Mouse (Mus musculus) lung, postnatal 0 days (tissue): Measurements from ENCODE around the gene Sept4. TPM values are rescaled to one million over a fixed set of nuclear protein-coding genes. Genes with fewer than 3 reads are reported as not detected.

Experiments
- ATAC-seq: fragments of 200-750 bp; cut with Nextera tagmentation; 2 replicates; pipeline ENCODE4 v1.8.0; 2017; ENCODE audit warnings: moderate library complexity
- DNase-seq: peaks from one replicate; pipeline ENCODE4 v3.0.0-alpha.2; 2016; ENCODE audit warnings: low spot score
- H3K27ac ChIP-seq: fragments of 300-500 bp; sonication (generic); 2 replicates; pipeline ENCODE4 v1.5.1; 2014; ENCODE audit warnings: antibody characterized with exemption, mild to moderate bottlenecking, low read length, mixed read lengths
- H3K27me3 ChIP-seq: fragments of 300-500 bp; sonication (generic); replicated peaks from 2 replicates; pipeline ENCODE4 v1.6.1; 2014; ENCODE audit warnings: low read length, mixed read lengths; ENCODE audit not compliant: insufficient read depth
- H3K36me3 ChIP-seq: fragments of 300-500 bp; sonication (generic); 2 replicates; pipeline ENCODE4 v1.6.1; 2014; ENCODE audit warnings: low read length, mixed read lengths; ENCODE audit not compliant: insufficient read depth
- H3K4me1 ChIP-seq: fragments of 300-500 bp; sonication (generic); 2 replicates; pipeline ENCODE4 v1.6.1; 2014; ENCODE audit warnings: antibody characterized with exemption, low read depth, low read length, mixed read lengths; ENCODE audit not compliant: insufficient read depth
- H3K4me2 ChIP-seq: fragments of 300-500 bp; sonication (generic); replicated peaks from 2 replicates; pipeline ENCODE4 v1.6.1; 2014; ENCODE audit warnings: low read depth, mild to moderate bottlenecking, low read length, moderate library complexity, mixed read lengths
- H3K4me3 ChIP-seq: fragments of 300-500 bp; sonication (generic); 2 replicates; pipeline ENCODE4 v1.5.1; 2014; ENCODE audit warnings: low read depth, low read length
- H3K9ac ChIP-seq: fragments of 300-500 bp; sonication (generic); replicated peaks from 2 replicates; pipeline ENCODE4 v1.6.1; 2014; ENCODE audit warnings: low read depth, mild to moderate bottlenecking
- H3K9me3 ChIP-seq: fragments of 300-500 bp; sonication (generic); 2 replicates; pipeline ENCODE4 v1.6.1; 2016; ENCODE audit warnings: low read length, mixed read lengths
- CTCF ChIP-seq: IDR thresholded peaks from 2 replicates; pipeline ENCODE4 v1.5.1; 2016; ENCODE audit warnings: antibody characterized with exemption, mild to moderate bottlenecking
- EP300 ChIP-seq: IDR thresholded peaks from 2 replicates; pipeline ENCODE4 v1.6.1; 2016; ENCODE audit warnings: antibody characterized with exemption, mild to moderate bottlenecking, control low read depth
- WGBS: fragments of 180-500 bp; shearing (Covaris S2); extraction: QIAGEN DNeasy Blood & Tissue Kit; methylation state at CpG from one replicate; pipeline ENCODE4 v1.1.7; 2014; 5-methylcytosine and 5-hydroxymethylcytosine counted together
- polyA plus RNA-seq: library from polyadenylated mRNA; unstranded; fragments of >200 nt; fragmentation: Nextera tagmentation; extraction: Ambion mirVana; gene quantifications from 2 replicates; pipeline ENCODE4 v1.2.1, GENCODE M21; 2015

Sept4 gene
- polyA plus RNA-seq, 1 experiment from 2014 or later = 366 TPM

DNA sequence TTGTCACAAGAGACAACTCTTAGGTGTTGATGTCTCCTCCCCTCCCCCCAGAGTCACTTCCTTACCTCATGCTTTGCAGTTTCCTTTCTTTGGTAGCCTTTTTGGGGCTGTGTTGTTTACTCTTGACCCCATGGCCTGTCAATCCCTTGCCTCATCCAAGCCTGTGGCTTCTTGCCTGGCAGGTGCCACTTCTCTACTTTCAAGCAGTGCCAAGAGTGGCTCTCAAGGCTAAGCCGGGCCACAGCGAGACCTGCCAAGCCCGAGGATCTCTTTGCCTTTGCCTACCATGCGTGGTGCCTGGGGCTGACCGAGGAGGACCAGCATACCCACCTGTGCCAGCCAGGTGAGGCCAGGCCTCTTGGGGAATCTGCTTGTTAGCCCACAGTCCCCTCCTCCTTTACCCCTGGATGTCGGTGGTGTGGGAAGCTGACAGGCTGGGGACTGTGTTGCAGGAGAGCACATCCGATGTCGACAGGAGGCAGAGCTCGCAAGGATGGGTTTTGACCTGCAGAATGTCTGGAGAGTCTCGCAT lies 31.7 kb downstream of the Sept4 start:
- ATAC-seq (no peak), DNase-seq (no peak)
- H3K4me1 ChIP-seq = peaks cover 6% of the 10 kb centered on the region; the same call in 1 of the 2 replicates
- H3K9ac ChIP-seq = no peak overlapping the region
- no peak overlapping the region for H3K4me2 ChIP-seq
- 82% methylated on average over 10 of the region's 10 CpGs for WGBS
- no peak overlapping the region for H3K27ac ChIP-seq
- no peaks in the 10 kb centered on the region for H3K27me3 ChIP-seq
- peaks cover 70% of the 10 kb centered on the region for H3K36me3 ChIP-seq
- no peaks in the 10 kb centered on the region for H3K9me3 ChIP-seq
- TF ChIP-seq CTCF = no peak
- H3K4me3 ChIP-seq = no peak overlapping the region

DNA sequence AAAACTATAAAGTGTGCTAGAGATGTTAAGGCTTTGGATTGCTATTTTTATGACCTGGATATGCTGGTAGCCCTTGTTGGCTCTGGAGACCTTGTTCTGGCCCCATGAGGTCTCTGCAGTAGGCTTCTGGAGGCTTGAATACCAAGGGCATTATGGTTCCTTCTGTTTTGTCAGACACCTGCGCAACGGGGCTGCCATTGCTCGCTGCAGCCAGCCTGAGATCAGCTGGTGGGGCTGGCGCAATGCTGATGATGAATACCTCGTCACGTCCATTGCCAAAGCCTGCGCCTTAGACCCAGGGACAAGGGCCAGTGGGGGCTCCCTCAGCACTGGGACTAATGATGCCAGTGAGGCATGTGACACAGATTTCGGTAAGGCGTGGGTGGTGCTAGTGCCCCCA lies 33.5 kb downstream of the Sept4 start:
- H3K27me3 ChIP-seq = no peaks in the 10 kb centered on the region
- WGBS = 92% methylated on average over 9 of the region's 9 CpGs
- no peak overlapping the region for H3K9ac ChIP-seq
- no peak for TF ChIP-seq CTCF
- no peak for TF ChIP-seq EP300
- H3K36me3 ChIP-seq = peaks cover 70% of the 10 kb centered on the region
- H3K4me1 ChIP-seq = no peaks in the 10 kb centered on the region
- no peak overlapping the region for H3K4me3 ChIP-seq
- ATAC-seq (no peak), DNase-seq (no peak)
- no peaks in the 10 kb centered on the region for H3K9me3 ChIP-seq
- H3K4me2 ChIP-seq = no peak overlapping the region
- H3K27ac ChIP-seq = no peak overlapping the region

DNA sequence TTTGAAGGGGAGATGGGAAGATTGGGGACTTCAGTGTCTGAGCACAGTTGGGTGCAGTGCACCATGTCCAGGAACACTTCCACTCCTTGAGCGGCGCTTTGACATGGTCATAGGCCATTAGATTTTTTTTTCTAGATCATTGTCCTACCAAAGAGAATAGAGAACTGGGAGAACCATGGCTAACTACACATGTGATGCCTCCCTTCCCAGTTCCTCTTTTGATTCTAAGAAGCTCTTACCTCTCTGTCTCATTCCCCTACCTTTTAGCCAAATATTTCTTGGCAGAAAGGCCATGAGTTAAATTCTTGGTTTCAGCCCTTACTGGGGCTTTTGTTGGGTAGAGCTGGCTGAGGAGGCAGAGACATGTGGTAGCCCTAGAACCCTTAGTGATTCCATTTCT lies 34.9 kb downstream of the Sept4 start:
- TF ChIP-seq CTCF = no peak
- TF ChIP-seq EP300 = no peak
- Histone ChIP-seq H3K4me3 (no peak overlapping the region), H3K27me3 (no peaks in the 10 kb centered on the region), H3K4me1 (no peaks in the 10 kb centered on the region), H3K9me3 (no peaks in the 10 kb centered on the region), H3K4me2 (no peak overlapping the region), H3K27ac (no peak overlapping the region), H3K36me3 (peaks cover 61% of the 10 kb centered on the region), H3K9ac (no peak overlapping the region)
- WGBS = 97% methylated on average over 2 of the region's 2 CpGs
- no peak for DNase-seq
- ATAC-seq = no peak

DNA sequence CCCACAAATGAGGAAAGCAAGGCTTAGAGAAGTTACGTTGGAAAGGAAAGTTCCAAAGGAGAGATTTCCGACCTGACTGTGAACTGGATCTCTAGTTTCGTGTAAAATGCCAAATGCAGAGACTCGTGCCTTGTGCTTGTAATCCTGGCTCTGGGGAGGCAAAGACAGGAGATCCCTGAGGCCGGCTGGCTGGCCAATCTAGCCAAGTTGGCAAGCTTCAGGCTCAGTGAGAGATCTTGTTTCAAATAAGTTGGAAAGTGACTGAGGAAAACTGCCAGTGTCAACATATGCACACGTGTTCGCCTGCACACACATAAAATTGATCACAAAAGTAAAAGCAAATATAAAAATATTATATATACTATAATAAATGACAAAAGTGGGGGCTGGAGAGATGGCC lies 40.6 kb downstream of the Sept4 start:
- Histone ChIP-seq H3K4me1 (no peaks in the 10 kb centered on the region), H3K9ac (no peak overlapping the region), H3K4me2 (no peak overlapping the region), H3K9me3 (no peaks in the 10 kb centered on the region), H3K4me3 (no peak overlapping the region), H3K27ac (no peak overlapping the region), H3K27me3 (no peaks in the 10 kb centered on the region), H3K36me3 (peaks cover 46% of the 10 kb centered on the region)
- DNase-seq (no peak), ATAC-seq (no peak)
- TF ChIP-seq EP300 (no peak), CTCF (no peak)
- WGBS = 85% methylated on average over 7 of the region's 7 CpGs

DNA sequence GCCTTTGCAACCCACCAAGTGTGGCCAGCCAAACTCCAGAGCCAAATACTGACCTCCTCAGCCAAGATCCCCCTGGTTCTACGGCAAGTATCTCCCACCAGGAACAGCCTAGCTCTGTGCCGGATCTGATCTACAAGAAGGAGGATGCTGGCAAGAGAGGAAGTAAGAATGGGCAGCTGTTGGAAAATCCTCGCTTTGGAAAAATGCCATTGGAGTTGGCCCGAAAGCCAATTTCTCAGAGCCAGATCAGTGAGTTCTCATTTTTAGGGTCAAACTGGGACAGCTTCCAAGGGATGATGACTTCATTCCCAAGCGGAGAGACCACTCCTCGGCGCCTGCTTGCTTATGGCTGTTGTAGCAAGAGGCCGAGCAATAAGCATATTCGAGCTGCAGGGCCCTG lies 42.8 kb downstream of the Sept4 start:
- H3K9ac ChIP-seq = no peak overlapping the region
- H3K4me3 ChIP-seq = no peak overlapping the region
- H3K36me3 ChIP-seq = peaks cover 43% of the 10 kb centered on the region
- no peak for ATAC-seq
- DNase-seq = no peak
- no peaks in the 10 kb centered on the region for H3K4me1 ChIP-seq
- 67% methylated on average over 9 of the region's 9 CpGs for WGBS
- no peaks in the 10 kb centered on the region for H3K27me3 ChIP-seq
- H3K9me3 ChIP-seq = no peaks in the 10 kb centered on the region
- H3K4me2 ChIP-seq = no peak overlapping the region
- TF ChIP-seq EP300 = no peak
- no peak for TF ChIP-seq CTCF
- H3K27ac ChIP-seq = 0 out of 2 replicates have a peak overlapping the region, but pooled peaks have one; percentile 47

DNA sequence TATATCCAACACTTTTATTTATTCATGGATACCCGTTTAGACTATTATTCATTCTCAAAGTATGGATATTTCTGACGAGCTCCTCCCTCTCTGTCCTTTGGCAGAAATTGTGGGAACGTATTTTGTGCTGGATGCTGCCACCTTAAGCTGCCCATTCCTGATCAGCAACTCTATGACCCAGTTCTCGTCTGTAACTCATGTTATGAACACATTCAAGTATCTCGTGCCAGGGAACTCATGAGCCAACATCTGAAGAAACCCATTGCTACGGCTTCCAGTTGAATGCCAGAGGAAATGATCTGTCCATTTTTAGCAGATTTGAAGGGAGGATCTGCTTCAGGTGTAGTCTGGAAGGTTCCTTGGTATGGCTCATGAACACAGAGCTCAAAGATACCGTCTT lies 45.3 kb downstream of the Sept4 start:
- Histone ChIP-seq H3K9ac (no peak overlapping the region), H3K27me3 (no peaks in the 10 kb centered on the region), H3K4me1 (no peaks in the 10 kb centered on the region), H3K36me3 (peaks cover 51% of the 10 kb centered on the region), H3K4me2 (no peak overlapping the region), H3K4me3 (no peak overlapping the region), H3K9me3 (no peaks in the 10 kb centered on the region), H3K27ac (no peak overlapping the region)
- 86% methylated on average over 7 of the region's 7 CpGs for WGBS
- ATAC-seq (no peak), DNase-seq (no peak)
- no peak for TF ChIP-seq EP300
- TF ChIP-seq CTCF = no peak

DNA sequence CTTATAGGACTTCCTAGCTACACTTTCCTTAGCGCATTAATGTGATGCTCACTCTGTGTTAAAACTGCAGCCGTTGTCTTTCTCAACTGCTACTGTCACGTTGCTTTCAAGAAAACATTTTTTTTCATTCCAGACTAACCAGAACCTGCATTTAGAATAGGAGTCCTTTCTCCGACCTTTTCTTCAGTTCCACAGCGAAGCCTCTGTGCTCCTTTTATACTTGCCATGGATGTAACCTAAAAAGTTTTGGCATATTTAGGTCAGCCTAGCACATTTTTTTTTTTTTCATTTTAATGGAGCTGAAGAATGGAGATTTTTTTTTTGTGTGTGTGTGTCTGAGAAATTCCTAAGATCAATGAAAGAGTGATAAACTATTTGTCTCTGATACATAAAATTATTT lies 46.8 kb downstream of the Sept4 start:
- H3K4me1 ChIP-seq = no peaks in the 10 kb centered on the region
- TF ChIP-seq CTCF (no peak), EP300 (no peak)
- ATAC-seq (no peak), DNase-seq (no peak)
- no peak overlapping the region for H3K4me3 ChIP-seq
- no peak overlapping the region for H3K9ac ChIP-seq
- H3K36me3 ChIP-seq = peaks cover 49% of the 10 kb centered on the region
- no peaks in the 10 kb centered on the region for H3K27me3 ChIP-seq
- H3K9me3 ChIP-seq = no peaks in the 10 kb centered on the region
- no peak overlapping the region for H3K4me2 ChIP-seq
- 93% methylated on average over 5 of the region's 5 CpGs for WGBS
- H3K27ac ChIP-seq = no peak overlapping the region
